Mouse (Mus musculus): ENCODE measurements around the gene Gm21858. TPM values are rescaled to one million over a fixed set of nuclear protein-coding genes. Genes with fewer than 3 reads are reported as not detected.
"Not testable (repeated sequence)": the region's sequence is repeated elsewhere in the genome, so short reads cannot be mapped to it uniquely, and the experiment has no call there.

Gm21858 gene
- total RNA-seq (2014; fragmentation: Nextera tagmentation): not detected in 2 replicates
- total RNA-seq (2017): not detected in 2 replicates

DNA sequence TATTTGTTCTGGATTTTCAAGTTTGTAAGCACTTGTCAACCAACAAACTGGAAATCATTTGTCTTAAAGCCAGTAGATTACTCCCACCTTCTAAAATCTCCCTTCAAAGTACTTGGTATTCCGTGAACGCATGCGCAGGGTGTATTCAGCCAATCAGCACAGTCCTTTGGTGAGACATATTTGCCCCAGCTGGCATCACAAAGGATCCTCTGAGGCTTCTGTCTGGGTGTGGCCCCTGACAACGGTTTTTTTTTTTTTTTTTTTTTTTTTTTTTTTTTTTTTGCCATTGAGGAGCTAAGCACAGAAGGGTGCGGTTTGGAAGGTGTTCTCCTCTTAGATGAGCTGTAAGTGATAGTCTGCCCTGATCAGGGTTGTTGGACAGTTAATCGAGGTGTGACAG is at the start of gene Gm21858:
Gene Gm21858 (plus strand): TSS at position 301 of the 400 bp plus-strand sequence.
- ATAC-seq (replicated peaks; ENCODE audit: low FRiP score, low TSS enrichment, poor library complexity, severe bottlenecking): not testable (repeated sequence)
